Mouse (Mus musculus) B cell, adult 2 months (primary cell): ENCODE results near the gene Rad51.

Experiments used
- DNase-seq, 2 experiments: peaks; one replicate each; pipeline ENCODE4 v3.0.0; 2022

The Rad51 gene

DNA sequence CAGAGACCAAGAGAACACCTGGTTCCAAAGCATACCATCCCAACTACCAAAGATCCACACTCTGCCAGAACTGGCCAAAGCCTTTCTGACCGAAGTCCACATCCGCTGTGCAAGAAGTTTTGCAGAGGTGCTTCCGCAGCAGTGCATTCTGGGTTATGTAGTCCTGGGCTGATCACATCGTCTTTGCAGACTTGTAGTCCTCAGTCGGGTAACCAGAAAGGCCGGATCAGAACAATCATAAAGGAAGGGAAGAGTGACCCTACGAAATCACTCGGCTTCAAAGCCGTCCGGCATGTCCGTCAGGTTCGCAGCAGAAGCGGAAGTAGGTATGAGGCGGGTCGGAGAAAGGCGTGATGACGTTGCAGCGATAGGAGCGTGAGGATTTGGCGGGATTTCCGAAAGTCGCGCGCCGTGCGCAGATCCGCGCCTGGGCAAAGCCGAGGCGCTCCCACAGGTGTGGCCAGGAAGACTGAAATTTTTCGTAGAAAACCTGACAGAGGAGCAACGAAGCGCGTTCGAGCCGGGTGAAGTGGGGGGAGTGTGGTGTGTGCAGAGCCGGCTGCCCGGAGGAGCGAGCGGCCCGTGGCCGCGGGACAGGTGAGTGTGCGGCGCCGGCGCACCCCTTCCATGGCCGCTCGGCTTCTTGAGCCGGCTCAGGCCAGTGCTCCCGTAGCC lies at the start of gene Rad51:
Rad51 (plus strand) TSS at position 356 of the 675 bp plus-strand sequence.
- peak; percentile 85 to 88 for DNase-seq

DNA sequence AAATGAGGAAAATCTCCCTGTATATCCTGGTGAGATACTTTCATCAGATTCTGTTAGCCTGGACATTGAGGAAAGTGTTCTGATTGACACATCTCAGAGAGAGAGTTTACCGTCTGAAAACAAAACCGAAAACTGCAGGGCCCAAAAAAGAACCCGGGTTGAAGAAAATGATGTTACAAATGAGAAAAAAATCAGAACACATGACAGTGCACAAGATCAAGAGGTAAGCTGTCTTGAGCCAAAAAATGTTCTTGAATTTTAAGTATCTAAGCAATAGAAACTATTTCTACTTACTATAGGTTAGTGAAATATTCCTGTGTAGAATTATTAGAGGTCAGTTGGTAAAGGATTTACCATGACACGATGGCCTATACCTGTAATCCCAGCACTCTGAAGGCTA lies 40.2 kb upstream of the Rad51 start:
- DNase-seq: no peak

DNA sequence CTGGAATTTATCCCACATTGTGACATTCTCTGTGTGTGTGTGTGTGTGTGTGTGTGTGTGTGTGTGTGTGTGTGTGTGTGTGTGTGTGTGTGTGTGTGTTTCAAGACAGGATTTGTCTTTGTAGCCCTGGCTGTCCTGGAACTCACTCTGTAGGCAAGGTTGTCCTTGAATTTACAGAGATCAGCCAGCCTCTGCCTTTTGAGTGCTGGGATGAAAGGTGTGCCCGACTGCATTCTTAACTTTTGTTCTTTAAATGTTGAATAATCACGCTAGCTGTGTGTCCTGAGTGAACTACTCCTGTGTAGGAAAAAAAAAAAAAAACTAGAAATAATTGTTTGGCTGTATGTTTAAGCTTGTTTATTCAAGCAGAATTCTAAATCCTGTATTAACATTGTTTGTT lies 26.4 kb upstream of the Rad51 start:
- DNase-seq: no peak

DNA sequence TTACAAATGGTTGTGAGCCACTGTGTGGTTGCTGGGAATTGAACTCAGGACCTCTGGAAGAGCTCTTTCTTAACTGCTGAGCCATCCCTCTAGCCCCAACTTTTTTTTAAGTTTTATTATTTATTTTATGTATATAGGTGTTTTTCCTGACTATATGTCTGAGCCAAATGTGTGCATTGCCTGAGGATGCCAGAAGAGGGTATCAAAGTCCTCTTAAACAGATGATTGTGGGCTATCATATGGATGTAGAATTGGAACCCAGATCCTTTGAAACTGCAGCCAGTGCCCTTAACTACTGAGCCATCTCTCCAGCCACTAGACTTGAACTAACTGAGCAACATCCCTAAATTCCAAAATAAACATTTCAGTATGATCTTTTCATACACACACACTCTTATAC lies 11.0 kb upstream of the Rad51 start:
- DNase-seq: no peak

DNA sequence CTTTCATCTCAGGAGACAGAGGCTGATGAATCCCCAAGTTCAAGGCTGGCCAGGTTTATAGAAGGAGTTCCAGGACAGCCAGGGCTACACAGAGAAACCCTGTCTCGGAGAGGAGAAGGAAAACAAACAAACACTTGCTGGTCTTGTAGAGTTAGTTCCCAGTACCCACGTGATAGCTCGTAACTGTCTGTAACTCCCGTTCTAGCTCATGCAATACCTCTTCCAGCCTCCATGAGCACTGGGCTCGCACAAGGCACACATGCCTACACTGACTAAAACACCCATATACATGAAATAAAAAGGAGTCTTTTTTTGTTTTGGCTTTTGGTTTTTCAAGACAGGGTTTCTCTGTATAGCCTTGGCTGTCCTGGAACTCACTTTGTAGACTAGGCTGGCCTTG lies 6.0 kb upstream of the Rad51 start:
- no peak for DNase-seq

DNA sequence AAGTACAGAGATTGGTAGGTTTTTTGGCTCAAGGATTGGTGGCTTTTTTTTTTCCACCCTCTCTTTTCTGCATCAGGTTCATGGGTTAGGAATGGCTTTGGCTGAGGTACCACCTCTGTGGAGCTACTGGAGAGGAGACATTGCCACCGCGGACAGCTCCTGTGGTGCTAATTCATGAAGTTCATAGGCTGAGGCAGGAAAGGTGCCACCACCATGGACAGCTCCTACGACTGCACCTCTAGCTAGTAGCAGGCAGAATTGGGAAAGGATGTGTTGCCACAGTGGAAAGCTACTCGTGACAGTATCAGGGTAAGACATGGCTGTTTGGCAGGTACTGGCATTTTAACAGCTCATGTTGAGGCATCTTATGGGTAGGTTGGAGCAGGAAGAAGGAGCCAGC lies 4.0 kb upstream of the Rad51 start:
- peak in 1 of 2 experiments; percentile 9 for DNase-seq

DNA sequence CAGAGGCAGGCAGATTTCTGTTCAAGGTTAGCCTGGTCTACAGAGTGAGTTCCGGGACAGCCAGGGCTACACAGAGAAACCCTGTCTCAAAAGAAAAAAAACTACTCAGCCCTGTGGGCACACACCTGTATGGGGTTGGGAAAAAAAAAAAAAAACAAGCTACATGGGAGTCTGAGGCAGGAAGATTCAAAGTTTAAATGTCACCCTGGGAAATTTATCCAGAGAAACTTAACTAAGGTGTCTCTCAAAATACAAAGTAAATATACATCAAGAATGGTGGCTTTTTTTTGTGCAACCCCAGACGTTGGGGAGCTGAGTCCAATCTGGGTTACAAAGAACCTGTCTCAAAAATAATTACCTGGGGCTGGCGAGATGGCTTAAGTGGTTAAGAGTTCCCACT lies 1.5 kb upstream of the Rad51 start:
- DNase-seq: no peak

DNA sequence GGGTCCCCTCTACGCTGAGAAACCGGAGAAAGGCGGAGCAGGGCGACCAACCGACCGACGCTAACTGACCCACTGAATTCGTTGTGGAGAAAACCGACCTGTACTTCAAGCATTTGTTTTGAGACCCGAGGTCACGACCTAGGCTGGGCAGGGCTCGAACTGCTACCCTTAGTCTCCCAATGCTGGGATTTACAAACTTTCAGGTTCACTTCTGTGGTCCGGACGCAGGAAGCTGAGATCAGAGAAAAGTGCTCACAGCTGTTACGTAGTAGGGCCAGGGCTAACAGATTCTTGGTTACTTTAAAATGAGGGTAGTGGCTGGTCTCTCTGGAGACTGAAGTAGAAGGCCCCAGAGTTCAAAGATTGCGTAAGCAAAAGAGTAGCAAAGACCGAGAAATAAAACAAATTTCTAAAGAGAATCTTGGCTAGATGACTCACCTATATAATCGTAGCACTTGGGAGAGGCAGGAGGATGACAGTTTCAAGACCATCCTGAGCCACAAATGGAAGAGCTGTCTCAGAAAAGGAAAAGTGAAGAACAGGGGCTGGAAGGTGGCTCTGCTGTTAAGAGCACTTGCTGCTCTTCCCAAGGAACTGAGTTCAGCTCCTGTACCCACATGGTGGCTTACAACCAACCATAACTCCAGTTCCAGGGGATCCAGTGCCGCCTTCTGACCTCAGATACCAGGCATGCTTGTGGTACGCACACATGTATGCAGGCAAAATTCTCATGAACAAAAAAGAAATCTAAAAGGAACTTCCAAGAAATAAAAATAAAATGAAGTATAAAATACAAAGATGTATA lies 730 bp downstream of the Rad51 start:
- DNase-seq: no peak

DNA sequence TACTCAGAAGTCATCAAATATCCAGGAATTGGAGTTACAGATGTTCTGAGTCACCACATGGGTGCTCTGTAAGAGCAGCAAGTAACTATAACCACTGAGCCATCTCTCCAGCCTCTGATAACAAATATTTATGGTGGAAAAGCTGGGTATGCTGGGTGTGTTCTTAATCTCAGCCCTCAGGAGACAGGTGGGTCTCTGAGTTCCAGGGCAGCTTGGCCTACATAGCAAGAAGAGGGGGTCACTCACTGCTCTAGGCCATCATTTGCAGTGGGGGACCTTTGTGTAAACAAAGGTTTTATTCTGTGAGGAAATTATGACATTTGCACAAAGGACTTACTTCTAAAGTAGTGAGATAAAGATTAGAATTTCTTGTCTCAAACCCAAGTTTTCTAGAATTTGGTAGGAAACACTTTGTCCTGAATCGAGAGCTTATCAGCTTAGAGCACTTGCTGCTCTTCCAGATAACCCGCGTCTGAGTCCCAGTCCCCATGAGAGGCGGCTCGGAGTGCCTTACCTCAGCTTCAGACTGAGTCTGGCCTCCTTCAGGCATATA lies 23.8 kb downstream of the Rad51 start:
- no peak for DNase-seq

DNA sequence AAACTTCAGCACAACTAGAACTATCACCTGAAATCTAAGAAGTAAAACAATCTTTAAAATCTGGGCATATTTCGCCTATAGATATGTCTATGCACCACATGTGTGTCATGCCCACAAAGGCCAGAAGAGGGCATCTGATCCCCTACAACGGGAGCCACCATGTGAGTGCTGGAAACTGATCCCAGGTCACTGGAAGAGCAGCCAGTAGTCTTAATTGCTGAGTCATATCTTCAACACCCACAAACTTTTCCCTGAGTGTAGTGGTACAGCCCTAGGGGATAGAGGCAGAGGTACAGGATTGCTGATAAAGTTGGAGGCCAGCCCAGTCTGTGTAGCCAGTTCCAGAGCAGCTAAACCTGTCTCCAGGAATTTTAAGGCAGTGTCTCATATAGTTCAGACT lies 32.6 kb downstream of the Rad51 start:
- peak; percentile 30 to 41 for DNase-seq

DNA sequence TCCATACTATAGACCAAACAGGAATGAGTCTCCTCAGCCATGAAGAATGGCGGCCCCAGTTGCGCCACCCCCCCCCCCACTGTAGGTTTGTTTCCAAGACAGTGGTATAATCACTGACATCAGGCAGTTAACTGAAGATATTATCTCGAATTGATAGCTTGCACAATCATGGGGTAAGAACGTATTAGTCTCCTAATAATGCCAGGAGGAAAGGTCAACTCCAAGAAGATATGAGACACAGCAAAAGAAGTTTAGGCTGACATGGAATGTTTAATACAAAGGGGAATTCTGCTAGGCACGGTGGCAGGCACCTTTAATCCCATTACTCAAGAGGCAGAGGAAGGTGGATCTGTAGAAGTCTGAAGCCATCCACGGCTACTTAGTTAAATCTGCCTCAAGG lies 33.8 kb downstream of the Rad51 start:
- DNase-seq: no peak

DNA sequence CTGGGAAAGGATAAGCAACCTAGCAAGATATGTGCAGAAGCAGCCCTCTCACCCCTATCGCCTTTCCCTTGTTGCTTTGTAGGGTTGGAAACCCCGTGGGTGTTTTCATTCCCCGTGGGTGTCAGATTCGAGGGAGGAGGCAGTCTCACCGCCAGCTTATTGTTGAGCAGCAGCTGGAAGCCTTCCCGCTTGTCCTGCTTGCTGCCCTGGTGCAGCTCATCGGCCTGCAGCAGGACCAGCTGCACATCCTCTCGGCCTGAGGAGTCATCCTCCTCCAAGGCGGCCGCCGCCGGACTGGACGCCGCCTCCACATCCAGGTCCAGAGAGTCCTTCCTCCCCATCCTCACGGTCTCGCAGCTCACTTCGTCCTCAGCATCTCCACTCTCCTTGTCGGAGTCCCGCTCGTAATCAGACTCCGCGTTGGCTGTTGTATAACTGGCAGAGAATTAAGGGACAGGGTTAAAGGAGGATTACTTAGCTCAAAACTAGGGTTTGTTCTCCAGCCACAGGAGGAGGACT lies 34.6 kb downstream of the Rad51 start:
- DNase-seq: no peak

DNA sequence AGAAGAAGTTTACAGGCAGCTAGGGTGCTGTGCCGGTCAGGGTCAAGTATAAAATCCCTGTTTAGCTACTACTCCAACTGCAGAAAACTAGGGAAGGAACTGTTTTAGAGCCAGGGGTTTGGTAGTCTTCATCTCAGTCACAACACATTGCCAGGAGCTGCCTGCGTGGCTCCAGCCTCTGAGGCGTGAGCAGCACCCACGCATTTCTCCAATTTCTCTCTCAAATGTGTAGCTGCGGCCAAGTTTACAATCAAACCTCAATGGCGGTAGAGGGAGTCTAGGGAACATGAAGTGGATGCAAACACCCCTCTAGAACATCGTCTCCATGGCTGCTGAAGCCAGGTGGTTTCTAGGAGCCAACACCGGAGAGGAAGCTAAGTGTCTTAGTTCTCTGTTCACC lies 35.2 kb downstream of the Rad51 start:
- DNase-seq: no peak

DNA sequence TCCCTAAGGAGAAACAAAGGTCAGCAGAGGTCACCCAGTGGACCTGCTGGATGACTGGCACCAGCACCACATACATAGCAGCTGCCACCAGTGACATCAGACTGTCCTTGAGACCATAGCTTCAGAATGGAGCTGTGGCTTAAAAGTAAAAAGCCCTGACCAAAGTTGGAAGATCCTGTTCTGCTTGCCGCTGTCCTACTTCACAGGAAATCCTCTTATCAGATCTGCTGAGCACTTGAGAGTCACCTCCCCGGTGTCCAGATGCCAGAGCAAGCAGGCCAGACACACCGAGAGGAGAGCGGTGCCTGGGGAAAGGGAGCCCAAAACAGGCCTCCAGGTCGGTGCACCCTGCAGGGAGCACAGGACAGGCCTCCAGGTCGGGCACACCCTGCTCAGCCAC lies 39.7 kb downstream of the Rad51 start:
- no peak for DNase-seq

DNA sequence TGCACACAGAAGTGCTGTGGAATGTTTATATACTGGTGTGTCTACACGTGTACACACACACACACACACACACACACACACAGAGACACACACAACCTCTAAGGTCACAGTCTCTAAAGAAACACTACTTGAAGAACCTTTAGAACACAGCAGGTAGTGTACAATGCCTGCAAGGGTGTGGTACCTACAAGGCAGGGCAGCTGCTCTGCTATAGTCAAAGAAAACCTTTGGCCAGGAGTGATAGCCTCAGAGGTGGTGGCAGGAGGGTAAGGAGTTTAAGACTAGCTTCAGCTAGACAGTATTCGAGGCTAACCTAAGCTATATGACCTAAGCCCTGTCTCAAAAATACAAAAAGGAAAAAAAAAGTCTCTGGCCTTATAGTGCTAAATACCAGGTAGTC lies 42.1 kb downstream of the Rad51 start:
- DNase-seq: no peak

DNA sequence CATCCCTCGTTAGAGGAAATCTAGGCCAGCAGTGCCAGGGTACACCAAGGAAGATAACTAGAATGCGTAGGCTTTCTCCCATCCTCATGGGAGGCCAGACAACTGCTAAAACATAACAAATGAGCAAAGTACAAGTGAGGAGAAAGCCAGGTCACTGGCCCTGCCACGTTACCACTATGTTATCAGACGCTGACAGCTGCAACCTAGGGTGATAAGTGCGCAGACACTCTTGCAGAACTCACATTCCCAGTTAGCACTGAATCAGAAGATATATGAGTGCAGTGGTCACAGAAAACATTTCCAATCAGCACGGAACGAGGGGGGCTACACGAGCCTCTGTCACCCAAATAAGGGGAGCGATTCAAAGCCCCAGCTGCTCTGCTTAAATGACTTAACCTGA lies 42.8 kb downstream of the Rad51 start:
- no peak for DNase-seq

DNA sequence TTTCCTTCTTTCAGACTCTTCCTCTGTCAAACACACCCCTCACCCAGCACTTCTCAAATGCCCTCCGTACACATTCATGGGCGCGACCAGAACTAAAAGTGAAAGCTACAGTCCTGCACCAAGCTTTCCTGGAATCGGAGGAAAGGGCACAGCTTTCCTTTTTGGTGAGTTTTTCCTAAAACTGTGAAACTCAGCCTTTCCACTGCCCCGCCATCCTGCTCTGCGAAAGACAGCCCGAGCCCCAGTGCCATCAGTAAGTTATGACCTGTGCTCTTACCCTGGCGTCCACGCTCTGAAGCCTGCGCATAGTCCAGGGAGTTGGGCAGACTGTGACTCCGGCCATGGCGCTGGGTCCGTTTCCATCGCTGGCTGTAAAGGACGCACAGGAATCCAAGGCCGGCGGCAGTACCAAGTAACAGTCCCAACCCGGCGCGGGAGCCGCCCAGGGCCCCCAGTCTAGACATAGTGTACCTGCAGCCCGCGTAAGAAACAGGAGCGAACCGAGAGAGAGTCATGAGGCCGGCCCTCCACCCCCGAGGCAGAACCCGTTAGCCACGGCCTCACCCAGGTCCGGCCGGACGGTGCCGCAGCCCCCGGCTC lies 43.6 kb downstream of the Rad51 start:
- DNase-seq: no peak

DNA sequence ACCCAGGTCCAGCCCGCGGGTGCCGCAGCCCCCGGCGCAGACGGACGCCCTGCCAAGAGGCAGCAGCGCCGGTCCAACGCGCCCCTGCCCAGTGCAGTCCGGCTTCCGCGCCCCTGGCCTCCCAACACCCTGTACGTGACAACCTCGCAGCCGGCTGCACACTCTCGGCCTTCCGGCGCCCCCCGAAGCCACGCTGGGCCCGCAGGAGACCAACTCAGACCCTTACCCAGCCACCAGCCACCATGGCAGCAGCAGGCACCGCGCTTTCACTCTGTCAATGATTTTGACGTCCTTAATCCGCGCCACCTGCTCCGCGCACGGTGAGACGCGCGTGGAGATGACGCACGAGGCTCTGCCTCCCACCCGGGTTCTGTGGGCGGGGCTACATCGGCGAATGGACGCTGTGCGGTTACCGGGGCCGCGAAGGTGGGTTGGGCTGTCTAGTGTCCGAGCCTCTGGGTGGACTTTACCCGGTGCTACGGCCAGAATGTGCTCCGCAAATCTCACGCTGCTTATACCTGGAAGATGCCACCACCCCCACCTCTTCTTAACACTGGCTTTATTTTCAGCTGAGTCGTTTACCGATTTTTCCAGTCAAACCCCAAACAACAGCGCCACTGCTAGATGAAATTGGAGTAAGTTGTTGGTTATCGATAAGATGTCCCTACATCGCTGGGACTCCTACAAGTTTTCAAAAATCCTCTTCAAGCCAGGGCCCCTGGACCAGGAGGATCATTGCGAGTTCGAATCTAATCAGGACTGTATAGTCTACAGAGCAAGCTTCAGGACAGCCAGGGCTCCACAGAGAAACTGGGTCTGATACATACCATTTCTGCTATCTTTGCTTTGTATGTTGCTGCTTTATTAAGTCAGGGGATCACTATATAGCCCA lies 44.3 kb downstream of the Rad51 start, which contains the start of gene Rmdn3:
Rmdn3 (minus strand) TSS at position 354 of the 892 bp plus-strand sequence.
- DNase-seq: peak; percentile 97

DNA sequence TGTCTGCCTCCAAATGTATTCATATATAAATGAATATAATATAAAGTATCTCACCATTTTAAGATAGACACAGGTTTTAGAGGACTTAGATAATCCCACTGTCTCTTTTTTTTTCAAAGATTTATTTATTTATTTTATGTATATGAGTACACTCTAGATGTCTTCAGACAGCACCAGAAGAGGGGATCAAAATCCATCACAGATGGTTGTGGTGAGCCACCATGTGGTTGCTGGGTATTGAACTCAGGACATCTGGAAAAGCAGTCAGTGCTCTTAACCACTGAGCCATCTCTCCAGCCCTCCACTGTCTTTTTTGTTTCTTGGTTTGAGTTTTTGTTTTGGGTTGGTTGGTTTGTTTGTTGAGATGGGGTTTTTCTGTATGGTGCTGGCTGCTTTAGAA lies 45.2 kb downstream of the Rad51 start:
- no peak for DNase-seq

DNA sequence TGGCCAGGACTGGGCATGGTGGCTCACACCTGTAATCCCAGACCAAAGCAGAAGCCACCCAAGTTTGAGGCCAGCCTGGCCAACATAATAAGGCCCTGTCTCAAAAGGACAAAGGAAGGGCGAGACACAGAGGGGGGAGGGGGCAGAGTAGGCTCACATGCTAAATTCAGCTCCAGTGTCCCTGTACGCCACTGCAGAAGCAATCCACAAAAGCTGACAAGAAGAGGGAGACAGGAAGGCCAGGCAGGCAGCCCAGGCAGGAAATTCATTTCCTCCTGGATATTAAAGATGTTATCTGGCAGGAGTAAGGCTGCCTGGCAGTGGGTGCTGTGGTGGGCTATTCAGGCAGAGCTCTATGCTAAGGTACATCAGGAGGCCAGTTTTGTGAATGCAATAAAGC lies 48.7 kb downstream of the Rad51 start:
- DNase-seq: no peak

DNA sequence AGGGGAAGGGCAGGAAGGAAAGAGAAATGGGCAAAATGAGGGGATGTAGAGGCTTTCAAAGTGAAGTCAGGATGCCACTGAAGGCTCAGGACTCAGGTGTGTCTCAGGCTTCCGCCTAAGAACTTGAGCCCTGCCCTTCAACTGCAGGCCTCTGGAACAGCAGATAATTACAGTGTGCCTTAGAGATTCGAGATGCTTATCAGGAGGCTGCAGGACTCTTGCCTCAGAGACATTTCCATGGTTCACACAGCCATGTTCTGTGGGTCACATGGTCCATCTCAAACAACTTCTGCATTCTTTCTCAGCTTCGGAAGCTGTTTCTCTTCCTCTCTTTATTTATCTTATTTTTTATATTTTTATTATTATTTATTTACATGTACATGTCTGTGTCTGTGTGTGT lies 50.5 kb downstream of the Rad51 start:
- no peak for DNase-seq

DNA sequence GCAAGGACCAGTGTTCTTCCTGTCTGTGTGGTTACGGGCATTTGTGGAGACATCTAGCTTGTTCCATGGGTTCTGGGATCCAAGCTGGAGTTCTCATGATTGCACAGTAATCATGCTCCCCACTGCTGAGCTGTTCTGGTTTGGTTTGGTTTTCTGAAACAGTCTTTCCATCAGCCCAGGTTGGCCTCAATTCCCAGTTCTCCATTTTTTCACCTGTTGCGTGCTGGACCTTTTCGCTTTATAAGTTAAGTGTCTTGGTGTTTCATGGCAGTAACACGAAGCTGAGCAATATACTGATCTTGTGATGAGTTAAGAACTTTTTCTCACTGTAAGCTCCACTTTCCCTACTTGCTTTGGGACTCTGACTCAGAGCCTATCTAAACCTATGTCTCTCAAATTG lies 51.4 kb downstream of the Rad51 start:
- no peak for DNase-seq

DNA sequence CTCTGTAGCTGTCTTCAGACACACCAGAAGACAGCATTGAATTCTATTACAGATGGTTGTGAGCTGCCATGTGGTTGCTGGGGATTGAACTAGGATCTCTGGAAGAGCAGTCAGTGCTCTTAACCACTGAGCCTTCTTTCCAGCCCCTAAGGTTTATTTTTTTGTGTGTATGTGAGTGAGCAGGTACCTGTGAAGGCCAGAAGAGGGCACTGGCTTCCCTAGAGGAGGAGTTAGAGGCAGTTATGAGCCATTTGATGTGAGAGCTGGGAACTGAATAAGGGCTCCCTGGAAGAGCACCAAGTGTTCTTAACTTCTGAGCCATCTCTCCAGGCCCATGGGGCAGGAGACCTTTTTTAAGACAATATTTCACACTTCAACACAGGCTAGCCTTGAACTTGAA lies 52.8 kb downstream of the Rad51 start:
- no peak for DNase-seq
